Mouse (Mus musculus) kidney, adult 2 months (tissue): ENCODE results near the gene Serpind1.

Source experiments
- CTCF ChIP-seq: fragments of 200-500 bp; conservative IDR thresholded peaks from 2 replicates; pipeline ENCODE4 v1.5.1; 2011; ENCODE audit warnings: low read depth, mild to moderate bottlenecking, control low read depth, low read length, moderate library complexity, mixed read lengths; ENCODE audit not compliant: insufficient read depth, insufficient read length
- POLR2A ChIP-seq: fragments of 200-500 bp; IDR thresholded peaks from one replicate; pipeline ENCODE4 v1.6.1; 2011; ENCODE audit warnings: low read depth, low read length, control low read depth

- TF ChIP-seq CTCF (no peak), POLR2A (no peak)
Measured at GRCm38 (mm10) chr16:17307461-17307860, 23.7 kb upstream of the Serpind1 start.
